Mouse (Mus musculus): ENCODE data around the gene Sema5a. TPM values are rescaled to one million over a fixed set of nuclear protein-coding genes. Genes with fewer than 3 reads are reported as not detected.

Gene Sema5a
- polyA plus RNA-seq, 2 experiments from 2014 or later: not detected

DNA sequence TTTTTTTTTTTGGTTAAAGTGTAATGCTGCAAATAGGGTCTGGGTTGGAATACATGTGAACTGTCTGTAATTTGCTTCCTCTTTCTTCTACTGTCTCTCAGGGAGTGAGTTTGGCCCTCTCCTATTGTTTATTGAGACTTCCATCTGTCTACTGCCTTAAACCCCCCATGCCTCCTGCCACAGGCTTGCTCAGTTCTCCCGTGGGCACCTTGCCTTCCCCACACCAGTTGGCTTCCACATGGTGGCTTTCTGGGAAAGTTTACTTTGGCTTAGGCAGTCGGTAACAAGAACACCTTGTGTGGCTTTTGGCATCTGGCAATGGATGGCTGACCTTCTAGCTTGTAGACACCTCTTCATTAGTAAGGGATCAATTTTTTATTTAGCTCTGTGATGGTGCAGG, 10.2 kb downstream of the Sema5a start:
- ATAC-seq: no peak

DNA sequence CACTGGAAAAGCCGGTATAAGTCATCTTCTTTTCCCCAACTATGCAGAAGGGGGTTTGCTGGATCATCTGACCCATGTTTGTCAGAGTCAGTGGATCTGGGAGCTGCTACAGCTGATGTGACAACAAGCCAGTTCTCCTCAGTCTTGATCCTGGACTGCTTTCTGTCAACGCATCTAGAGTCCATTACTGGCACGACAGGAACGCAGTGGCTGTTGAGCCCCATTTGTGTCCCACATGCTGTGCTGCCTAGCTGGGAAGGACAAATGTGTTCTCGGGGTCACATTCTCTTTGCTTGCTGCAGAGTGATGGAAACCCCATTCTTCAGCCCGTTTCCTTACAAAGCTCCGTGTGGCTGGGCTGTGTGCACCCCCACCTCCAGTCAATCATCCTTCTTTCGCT, 12.7 kb downstream of the Sema5a start:
- ATAC-seq: no peak

DNA sequence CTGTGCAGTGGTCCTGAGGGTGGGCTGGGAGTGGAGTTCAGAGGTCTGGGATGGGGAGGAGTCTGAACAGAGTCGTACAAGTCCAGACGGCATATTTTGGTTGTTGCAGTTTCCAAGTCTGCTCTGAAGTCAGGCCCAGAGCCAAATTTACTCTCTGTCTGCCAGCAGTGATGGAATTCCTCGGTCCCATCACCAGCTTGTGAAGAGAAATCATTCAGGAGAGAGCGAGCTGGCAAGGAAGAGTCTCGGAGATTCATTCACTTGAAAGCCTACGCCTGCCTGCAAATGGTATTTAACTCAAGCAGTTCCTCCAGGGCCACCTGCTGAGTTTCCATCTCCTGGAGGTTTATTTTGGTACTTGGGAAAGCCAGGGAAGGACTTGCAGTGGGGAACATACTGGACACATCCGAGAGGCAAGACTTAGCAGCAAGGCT, 13.3 kb downstream of the Sema5a start:
- no peak for ATAC-seq

DNA sequence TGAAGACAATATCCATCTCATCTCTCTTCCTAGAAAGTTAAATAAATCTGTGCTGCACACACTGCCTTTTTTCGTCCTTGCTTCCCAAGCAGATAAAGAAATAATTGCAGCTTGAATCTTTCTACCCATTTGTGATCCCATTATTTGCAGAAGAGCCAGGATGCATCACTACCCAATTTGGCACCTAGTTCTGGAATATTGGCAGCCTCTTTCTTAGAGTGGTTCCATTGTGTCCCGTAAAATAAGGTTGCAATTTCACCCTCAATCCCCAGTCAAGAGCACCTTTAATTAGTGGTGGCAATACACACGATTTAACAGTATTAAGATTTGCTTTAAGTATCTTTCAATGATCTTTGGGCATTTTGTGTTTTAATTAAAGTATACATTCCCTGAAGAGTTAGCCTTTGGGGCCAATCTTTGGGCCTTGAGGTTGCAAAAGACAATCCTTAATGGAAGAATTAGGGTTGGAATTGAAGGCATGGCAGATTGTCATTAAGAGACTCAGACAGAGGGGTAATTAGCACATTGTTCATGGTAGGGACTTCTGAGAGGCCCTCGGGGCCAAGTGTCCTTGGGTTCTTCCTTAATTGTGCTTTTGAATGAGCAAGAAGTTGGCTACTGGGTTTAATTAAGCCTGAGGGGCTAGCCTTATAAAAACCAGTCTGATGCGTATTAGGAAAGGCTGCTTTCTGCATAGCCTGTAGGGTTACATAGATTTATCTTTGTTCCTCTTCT, 14.9 kb downstream of the Sema5a start:
- ATAC-seq: no peak

DNA sequence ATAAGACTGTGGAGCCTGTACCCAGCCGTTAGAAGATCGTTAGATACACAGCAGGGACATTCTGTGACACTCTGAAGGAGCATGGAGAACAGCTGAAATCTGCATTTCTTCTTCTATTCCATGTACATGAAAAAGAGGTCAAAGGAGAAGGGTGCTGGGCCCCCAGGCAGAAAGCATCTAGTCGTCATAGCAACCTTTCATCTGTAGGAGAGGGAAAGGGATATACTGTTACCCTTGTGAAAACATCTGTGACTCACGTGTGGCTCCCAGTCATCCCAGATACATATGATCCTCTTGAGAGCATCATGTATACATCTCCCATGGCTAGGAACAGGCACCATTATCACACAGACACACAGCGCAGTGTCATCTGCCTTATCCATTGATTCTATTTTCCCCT, 16.3 kb downstream of the Sema5a start:
- no peak for ATAC-seq

DNA sequence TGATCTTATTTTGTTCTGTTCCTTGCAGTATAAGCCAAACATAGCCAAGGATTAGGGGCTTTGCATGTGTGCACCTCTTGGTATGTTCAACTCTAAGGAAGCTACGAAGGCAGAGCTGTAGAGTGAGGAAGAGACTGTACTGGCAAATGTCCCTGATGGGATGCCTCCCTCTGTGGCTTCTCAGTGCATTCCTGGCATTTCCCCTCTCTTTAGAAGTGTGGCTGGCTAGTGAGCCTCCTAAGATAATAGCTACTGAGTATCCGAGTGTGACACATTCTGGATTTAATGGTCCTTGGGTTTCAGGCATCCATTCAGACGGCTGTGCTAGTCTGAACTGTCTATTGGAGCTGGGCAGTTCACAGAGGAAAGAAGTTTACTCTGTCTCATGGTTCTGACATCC, 19.0 kb downstream of the Sema5a start:
- no peak for ATAC-seq

DNA sequence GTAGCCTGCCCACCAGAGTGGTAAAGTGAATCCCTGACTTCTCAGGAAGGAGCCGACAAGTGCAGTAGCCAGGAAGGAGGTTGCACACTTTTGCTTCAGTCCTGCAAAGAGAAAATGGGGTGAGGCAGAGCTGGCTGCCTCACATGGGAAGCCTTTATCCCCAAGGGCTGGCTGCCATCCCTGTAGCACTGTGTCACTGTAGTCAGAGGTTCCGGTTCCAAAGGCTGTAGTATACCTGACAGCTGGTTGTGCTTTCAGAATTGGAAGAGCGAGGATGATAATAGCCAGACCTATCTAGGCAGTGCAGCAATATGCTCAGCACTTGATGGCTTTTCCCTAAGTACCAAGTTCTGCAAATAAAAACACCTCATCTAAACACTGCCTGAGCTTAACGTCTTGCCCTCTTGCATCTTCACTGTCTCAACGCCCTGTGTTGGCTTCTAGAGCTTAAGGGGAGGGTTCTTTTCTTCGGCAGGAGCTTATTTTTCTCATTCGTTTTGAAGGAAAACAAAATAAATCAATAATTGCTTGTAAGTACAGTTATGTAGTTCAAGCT, 20.3 kb downstream of the Sema5a start:
- ATAC-seq: no peak

DNA sequence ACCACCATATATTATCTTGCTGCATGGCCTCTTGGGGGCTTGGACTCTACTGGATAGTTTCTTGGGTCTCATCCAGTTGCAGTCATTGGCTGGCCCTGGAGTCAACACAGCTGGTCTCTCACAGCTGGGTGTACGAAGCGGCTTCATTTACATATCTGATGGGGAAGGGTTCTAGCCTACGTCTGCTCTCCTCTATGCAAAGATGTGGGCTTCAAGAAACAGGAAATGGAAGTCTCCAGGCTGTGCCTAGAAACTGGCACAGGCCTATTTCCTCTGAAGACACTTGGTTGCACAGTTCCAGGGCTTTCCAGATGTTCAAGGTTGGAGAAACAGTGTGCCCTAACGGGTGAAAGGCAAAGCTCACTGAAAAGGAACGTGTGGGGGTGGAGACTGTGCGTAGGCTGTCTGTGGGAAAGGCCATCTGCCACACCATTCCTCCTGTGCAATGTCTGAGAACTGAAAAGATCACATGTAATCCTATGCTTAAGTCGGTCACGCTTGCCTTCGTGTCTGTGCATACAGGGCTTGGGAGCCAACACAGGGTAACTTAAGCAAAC, 20.8 kb downstream of the Sema5a start:
- ATAC-seq: no peak

DNA sequence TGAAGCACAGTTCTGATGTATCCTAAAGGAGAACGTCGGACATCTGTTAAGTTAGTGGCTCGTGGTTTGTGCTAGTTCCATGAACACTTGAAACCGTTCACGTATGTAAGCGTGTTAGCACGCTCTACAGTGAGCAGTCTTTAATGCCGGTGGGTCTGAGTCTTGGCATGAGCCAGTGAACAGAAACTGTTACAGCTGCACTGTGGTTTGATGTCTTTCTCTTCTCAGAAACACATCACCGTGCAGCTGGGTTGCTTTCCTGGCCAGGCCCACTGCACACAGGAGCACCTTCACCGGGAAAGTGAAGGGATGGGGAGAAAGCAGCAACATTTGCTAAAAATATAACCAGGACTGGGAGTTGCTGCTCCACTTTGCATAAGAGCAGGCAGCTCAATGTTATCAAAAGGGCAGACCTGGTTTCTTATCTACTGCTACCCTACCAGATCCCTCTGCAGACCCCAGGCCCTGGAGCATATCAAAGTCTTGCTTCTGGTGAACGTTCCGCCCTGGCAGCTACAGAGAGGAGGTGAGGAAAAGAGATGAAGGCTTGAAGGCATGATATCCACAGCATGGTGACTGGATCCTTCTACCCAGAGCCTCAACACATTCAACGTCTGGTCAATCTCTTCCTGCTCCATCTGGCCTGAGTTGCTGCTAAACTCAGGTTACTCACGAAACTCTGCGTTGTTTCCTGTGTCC, 21.7 kb downstream of the Sema5a start:
- no peak for ATAC-seq

DNA sequence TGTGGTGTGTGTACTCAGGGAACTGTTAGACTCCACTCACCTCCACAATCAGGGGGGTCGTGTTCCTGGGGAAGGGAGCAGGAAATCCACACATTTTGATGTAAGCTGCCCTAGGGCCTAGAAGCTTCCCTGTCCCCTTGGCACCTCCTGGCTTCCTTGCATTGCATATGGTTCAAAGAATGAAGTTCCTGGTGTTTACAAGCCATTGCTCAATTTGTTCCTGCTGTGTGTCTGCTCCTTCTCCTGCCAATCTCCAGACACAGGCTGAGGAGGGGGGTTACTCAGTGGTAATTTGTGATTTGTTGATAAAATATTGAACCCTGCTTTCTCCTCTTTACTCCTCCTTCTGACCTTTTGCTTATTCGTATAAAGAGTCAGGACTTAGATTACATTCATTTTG, 25.5 kb downstream of the Sema5a start:
- no peak for ATAC-seq

DNA sequence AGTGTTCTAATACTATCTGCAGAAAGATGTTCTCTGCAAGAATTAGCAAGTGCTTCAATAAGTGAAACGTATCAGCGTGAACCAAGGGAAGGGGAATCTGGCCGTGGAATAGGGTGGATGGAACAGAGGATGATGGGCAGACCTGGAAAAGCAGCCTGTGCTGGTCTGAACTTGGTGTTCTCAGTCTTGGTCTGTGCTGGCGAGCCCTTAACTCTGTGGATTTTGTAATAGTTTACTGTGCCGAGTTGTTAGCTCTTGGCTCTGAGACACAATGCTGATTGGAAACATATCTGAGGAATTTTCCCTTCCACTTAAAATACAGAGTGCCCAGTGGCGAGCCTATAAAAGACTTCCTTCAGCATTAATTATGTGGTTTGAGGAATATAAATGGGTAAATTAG, 29.3 kb downstream of the Sema5a start:
- no peak for ATAC-seq

DNA sequence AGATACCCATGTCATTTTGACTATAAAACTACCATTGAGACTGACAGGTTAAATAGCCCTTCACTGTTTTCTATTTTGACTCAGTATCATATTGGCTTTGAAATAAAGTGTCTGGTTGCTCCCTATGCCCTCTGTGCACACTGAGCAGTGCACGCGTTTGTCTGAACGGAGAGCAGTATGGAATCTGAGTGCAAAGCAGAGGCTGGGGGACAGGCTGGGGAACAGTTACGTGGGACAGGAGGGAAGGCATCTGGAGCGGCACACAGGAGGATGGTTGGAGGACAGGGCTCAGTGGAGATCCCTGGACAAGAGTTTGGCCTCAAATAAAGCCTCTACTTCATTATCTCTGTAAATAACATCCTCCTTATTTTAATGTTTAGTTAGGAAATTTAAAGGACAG, 30.4 kb downstream of the Sema5a start:
- no peak for ATAC-seq

DNA sequence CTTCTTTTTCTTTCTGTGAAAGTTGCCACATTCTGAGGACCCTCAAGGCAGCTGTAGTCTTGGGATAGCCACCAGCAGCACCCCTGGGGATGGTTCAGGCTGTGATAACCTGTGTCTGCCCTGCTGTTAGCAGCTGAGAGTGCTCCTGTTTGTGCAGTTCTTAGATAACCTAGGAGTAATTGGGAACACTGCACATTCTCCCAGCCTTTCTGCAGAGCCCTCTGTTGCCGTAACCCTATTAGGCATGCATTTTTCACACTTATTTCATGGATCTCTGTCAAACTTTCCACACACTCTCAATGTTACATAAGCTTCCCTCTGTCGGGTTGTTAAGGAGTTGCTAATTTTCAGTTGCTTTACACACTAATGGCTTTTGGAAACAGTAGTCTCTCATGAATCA, 34.0 kb downstream of the Sema5a start:
- no peak for ATAC-seq

DNA sequence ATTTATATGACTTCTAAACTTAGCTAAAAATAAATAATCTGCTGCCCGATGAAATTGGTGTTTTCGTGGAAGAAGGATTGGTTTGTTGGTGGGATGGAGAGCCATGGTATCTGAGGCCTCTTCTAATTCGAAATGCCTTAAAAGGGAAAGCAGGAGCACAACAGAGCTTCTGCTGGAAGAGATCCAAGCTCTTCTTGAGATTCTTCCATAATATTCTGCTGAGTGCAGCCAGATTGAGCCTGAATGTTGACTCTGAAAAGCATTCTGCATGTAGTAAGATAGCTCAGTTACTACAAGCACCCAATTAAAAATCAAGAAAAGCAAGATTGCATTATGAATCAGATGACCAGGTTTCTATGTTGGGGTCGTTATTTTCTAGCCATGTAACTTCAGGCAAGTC, 36.8 kb downstream of the Sema5a start:
- ATAC-seq: no peak

DNA sequence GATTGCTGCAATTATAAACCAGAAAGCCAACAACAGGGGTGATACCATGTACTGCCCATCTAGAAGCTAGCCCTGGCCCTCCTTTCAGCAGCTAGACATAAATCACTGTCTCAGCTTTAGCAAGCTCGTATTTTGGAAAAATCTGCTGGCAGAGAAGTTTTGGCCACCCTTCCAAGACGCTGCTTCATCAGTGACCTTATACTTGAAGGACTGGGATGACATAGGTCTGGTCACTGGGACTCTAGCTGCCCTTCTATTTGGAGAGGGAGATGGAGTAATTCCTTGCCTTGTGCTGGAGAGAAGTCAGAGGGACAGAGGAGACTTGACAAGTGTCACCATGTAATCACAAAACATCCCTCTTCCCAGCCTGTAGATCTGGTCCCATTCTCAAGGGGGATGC, 40.1 kb downstream of the Sema5a start:
- no peak for ATAC-seq

DNA sequence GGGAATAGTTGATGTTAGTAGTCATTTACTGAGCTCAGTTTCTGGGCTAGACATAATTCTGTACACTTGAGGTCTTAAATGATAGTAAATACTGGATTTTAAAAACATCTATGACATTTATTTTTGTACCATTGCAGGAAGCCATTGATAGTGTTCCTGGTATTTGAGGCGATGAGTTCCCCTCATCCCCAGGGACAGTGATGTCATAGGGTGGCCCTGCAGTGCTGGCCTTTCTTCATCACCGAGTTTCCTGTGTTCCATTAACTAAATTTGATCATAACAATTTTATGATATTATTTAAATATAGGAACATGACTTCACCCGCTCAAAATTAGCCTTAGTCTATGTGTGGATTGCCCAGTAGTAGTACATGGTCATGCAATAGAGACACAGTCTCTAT, 41.7 kb downstream of the Sema5a start:
- no peak for ATAC-seq

DNA sequence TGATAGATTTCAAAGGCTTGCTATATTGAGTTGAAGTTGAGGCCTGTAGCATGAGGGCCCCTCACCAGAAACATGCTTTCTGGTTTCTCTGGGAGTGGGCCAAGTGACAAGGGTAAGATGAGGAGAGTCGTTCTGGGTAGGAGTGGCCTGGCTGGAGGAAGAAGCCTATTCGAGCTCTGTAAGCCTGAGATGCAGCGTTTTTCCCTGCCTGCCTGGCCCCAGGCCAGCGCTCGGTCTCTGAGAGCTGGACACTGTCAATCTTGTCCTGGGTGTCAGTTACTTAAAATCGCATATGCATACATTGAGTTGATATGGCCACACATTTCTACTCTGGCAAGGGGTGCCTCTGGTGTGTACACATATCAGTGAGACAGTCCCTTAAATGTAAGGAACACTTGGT, 43.9 kb downstream of the Sema5a start:
- ATAC-seq: no peak

DNA sequence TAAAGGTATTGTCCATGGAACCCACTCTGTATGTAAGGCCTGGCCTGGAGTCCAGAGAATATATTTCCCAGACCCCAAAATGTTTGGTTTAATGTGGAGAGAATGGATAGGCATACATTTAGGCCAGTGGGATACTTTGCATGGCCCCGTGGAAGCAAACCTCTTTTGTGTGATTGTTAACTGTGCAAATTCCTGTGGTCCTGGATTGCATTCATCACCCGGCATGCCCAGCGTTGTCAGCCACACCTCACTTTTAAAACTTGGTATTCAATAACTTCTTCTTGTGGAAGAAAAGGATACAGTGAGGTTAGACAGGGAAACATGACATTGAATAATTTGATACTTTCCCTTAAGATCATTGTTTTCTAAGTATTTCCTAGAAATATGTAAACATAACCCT, 46.4 kb downstream of the Sema5a start:
- no peak for ATAC-seq

DNA sequence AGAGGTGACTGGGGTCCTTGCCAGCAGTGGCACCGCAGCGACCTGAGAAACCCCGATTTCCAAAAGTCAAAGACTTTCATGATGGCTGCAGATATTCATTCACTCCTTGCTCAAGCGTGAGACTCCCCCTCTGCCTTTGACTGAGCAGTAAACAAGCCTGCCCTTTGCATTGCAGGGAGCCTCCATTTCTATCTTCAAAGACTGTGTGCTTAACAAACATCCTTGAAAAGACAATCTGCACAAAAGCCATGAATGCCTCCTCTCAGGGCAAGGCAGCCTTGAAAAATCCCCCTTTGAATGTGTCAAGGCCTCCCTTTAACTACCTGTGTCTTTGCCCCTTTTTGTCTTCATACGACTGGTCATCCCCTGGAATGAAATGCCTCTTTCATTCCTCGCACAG, 51.9 kb downstream of the Sema5a start:
- ATAC-seq: no peak

DNA sequence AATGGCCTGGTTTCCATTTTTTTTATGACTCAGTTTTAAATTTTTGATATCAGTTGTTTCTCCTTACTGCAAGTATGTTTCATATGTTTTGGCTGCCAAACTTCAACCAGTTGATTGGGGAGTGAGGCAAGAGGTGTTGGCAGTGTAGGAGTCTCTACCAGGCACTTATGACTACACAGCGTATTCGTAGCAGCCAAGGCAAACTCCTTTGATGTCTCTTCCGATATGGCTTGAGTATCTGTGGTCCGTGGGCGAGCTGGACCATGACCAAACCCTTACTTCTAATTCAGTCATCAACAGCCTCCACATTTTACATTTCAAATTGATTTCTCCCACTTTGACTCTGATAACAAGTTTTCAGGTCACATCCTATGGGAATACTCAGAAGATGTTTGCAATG, 52.7 kb downstream of the Sema5a start:
- no peak for ATAC-seq

DNA sequence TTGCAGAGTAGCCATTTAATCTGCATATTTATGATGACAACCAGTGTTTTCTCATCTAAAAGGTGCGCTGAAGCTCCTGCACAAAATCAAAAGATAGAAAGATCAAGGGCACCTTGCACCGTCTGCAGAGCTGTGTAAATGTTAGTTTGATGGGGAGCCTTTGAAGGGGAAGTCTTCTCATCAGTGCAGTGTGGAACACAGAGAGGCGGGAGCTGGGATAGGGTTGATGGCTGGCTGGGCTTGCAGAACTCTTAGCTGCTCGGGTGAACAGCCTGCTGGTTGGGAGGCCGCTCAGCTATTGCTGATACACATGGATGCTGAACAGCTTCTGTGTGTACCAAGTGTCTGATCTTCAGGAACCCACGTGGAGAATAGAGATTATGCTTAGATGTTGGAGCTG, 53.9 kb downstream of the Sema5a start:
- no peak for ATAC-seq

DNA sequence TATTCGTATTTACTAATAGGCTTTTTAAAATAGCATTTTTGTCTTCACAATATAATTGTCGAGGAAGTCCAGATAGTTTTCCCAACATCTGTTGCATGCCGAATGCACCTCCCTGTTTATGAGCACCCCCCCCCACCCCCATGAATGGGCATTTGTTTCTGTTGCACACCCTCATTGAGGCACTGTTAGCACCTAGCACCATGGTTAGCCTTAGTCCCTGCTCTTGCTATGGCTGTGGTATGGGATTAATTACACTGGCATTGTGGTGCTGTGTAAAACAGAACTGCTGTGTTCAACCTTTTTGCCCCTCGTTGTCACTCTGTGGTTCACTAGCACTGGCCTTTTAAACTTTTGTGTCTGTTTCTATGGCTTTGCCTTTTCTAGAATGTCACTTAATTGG, 56.4 kb downstream of the Sema5a start:
- ATAC-seq: no peak

DNA sequence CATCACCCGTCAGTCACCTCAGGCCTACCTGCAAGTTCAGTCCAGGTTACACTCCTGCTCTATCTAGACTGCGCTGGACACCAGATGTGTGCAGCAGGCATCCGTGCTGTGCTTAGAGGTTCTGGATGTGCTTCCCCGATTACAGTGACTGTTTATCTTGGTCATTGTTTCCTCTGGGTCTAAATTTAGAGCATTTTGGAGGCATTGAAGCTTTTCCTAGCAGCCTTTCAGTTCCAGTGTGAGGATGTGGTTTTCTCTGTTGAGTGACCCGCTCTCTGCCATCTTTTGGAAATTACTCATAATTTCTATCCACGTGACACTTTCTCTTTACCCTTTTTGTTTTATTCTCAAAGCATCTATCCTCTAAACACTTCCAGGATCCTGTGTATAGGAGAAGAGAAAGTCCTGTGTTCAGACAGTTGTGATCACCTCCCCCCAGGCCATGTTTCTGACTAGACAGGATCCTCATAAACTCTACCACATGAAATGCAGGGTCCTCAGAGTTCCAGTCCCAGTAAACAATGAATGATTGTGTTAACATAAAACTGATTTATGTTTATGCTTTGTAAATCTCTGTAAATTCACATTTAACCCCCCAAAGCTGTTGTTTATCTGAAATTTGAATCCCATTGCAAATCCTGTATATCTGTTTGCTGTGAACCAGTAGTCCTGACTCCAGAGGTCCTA, 62.1 kb downstream of the Sema5a start:
- ATAC-seq: no peak

Data from activated CD4-positive, CD25-positive, alpha-beta regulatory T cell, adult 4 months (primary cell).